Mouse (Mus musculus) embryonic fibroblast, embryonic 13.5 days (primary cell): ENCODE data around the gene Olfr203.

Experiments
- CTCF ChIP-seq: IDR thresholded peaks from 2 replicates; pipeline ENCODE4 v1.5.1; 2011; ENCODE audit warnings: mild to moderate bottlenecking, control low read depth, low read length, moderate library complexity, borderline replicate concordance; ENCODE audit not compliant: insufficient read depth
- POLR2A ChIP-seq: IDR thresholded peaks from 2 replicates; pipeline ENCODE4 v1.6.1; 2011; ENCODE audit warnings: low read depth, mild to moderate bottlenecking, control low read depth, low read length, moderate library complexity

- TF ChIP-seq CTCF: no peak
- TF ChIP-seq POLR2A: no peak
Measured at GRCm38 (mm10) chr16:59318148-59318547, 19.5 kb downstream of the Olfr203 start, which contains the start of gene Olfr204.
